Mouse (Mus musculus) spleen, adult 2 months (tissue): Measurements from ENCODE around the gene Plin3. TPM values are rescaled to one million over a fixed set of nuclear protein-coding genes. Genes with fewer than 3 reads are reported as not detected.

Experiments used
- DNase-seq, 2 experiments: peaks; one replicate each; pipeline versions ENCODE4 v3.0.0 to v3.0.0-alpha.2; 2012 to 2021; ENCODE audit warnings: low spot score in 2 of 2, low read depth in 1 of 2
- H3K27ac ChIP-seq: fragments of 200-500 bp; 2 replicates; pipeline ENCODE4 v1.5.1; 2012; ENCODE audit warnings: low read length, inconsistent platforms; ENCODE audit not compliant: insufficient read depth
- H3K27me3 ChIP-seq: fragments of 200-500 bp; 2 replicates; pipeline ENCODE4 v1.6.1; 2012; ENCODE audit warnings: mild to moderate bottlenecking, moderate library complexity, low read length, inconsistent platforms; ENCODE audit not compliant: control insufficient read depth, insufficient read depth
- H3K36me3 ChIP-seq: fragments of 200-500 bp; 2 replicates; pipeline ENCODE4 v1.6.1; 2012; ENCODE audit warnings: mild to moderate bottlenecking, low read length, inconsistent platforms; ENCODE audit not compliant: control insufficient read depth, insufficient read depth
- H3K4me1 ChIP-seq: fragments of 200-500 bp; 2 replicates; pipeline ENCODE4 v1.6.1; 2011; ENCODE audit warnings: inconsistent platforms; ENCODE audit not compliant: control insufficient read depth, insufficient read depth, insufficient read length
- H3K4me3 ChIP-seq: fragments of 200-500 bp; 2 replicates; pipeline ENCODE4 v1.5.1; 2011; ENCODE audit warnings: mild to moderate bottlenecking, inconsistent platforms; ENCODE audit not compliant: insufficient read depth, insufficient read length; ENCODE audit errors: extremely low read depth
- CTCF ChIP-seq: fragments of 200-500 bp; IDR thresholded peaks from 2 replicates; pipeline ENCODE4 v1.5.1; 2011; ENCODE audit warnings: mild to moderate bottlenecking, inconsistent platforms; ENCODE audit not compliant: insufficient read depth, insufficient read length, insufficient replicate concordance; ENCODE audit errors: extremely low read depth
- POLR2A ChIP-seq: fragments of 200-500 bp; IDR thresholded peaks from 2 replicates; pipeline ENCODE4 v1.6.1; 2011; ENCODE audit warnings: low read depth, low read length, inconsistent platforms
- WGBS: fragments of 180-500 bp; shearing (Covaris S2); methylation state at CpG from one replicate; pipeline ENCODE4 v1.1.7; 2018; 5-methylcytosine and 5-hydroxymethylcytosine counted together
- polyA plus RNA-seq: library from polyadenylated mRNA; depleted of rRNA; stranded (reverse); fragments of >200 nt; gene quantifications from 2 replicates; pipeline ENCODE4 v1.2.3, GENCODE M21; 2012

Plin3 gene
- polyA plus RNA-seq, 1 experiment = 13.4 TPM

DNA sequence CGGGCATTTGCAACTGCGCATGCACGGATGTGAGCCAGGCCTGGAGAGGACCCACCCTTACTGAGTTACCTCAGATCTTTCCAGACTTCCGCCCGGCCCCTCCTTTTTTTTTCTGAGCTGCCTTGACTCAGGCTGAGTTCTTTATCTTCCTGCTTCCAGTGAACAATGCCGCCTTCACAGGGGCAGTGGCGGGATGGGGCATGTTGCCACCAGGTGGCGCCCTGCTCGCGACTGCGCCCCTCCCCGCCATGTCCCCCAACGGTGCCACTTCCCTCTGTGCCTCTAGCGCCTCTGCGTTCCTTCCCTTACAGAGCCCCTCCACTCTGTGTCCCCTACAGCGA lies 1.5 kb downstream of the Plin3 start:
- Histone ChIP-seq H3K27ac (peak overlapping the region; percentile 80), H3K27me3 (no peaks in the 10 kb centered on the region), H3K4me1 (peaks cover 24% of the 10 kb centered on the region; the same call in 1 of the 2 replicates), H3K4me3 (peak overlapping the region; percentile 57; the same call in 1 of the 2 replicates), H3K36me3 (peaks cover 2% of the 10 kb centered on the region)
- no peak; the same call in 1 of the 2 replicates for TF ChIP-seq POLR2A
- TF ChIP-seq CTCF = peak; percentile 92
- DNase-seq = peak; percentile 81 to 82
- WGBS = under 1% methylated on average over 16 of the region's 16 CpGs

DNA sequence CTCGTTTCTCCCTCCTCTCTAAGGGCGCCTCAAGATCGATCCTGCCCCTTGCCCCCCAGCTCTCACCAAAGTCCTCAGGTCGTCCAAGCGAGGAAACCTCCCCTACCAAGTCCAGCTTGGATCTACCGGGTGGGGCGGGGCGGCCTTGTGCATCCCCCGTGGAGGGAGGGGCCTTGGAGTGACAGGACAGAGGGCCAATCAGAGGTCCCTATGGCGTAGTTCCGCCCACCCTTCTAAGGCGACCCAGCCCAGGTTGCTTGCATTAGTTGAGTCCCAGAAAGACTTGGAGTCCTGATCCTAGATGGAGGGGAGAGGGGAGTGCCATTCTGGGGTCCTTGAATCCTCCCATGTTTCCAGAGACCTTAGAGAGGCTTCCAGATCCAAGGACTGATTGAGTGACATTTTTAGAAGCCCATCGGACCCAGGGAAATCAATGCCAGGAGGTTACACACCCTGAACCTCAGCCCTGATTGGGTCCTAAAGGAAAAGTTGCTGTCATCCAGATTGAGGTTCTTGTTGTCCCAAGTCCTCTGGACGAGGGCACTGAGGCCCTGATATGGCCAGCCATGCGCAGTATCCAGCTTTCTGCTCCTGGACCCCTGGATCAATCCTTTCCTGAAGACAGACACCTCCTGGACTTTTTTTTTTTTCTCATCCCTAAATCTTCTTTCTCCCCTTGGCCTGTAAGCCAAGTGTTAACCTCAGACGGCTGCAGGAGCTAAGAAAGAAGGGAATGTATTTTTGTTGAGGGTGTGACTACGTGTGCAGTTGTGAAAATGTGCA lies 2.1 kb downstream of the Plin3 start:
- TF ChIP-seq CTCF (no peak), POLR2A (peak; percentile 26; the same call in 1 of the 2 replicates)
- 7% methylated on average over 17 of the region's 17 CpGs for WGBS
- DNase-seq = peak; percentile 72 to 91
- peak overlapping the region; percentile 57 for H3K4me3 ChIP-seq
- no peaks in the 10 kb centered on the region for H3K27me3 ChIP-seq
- H3K4me1 ChIP-seq = peaks cover 24% of the 10 kb centered on the region; the same call in 1 of the 2 replicates
- H3K36me3 ChIP-seq = peaks cover 6% of the 10 kb centered on the region
- H3K27ac ChIP-seq = peak overlapping the region; percentile 74

DNA sequence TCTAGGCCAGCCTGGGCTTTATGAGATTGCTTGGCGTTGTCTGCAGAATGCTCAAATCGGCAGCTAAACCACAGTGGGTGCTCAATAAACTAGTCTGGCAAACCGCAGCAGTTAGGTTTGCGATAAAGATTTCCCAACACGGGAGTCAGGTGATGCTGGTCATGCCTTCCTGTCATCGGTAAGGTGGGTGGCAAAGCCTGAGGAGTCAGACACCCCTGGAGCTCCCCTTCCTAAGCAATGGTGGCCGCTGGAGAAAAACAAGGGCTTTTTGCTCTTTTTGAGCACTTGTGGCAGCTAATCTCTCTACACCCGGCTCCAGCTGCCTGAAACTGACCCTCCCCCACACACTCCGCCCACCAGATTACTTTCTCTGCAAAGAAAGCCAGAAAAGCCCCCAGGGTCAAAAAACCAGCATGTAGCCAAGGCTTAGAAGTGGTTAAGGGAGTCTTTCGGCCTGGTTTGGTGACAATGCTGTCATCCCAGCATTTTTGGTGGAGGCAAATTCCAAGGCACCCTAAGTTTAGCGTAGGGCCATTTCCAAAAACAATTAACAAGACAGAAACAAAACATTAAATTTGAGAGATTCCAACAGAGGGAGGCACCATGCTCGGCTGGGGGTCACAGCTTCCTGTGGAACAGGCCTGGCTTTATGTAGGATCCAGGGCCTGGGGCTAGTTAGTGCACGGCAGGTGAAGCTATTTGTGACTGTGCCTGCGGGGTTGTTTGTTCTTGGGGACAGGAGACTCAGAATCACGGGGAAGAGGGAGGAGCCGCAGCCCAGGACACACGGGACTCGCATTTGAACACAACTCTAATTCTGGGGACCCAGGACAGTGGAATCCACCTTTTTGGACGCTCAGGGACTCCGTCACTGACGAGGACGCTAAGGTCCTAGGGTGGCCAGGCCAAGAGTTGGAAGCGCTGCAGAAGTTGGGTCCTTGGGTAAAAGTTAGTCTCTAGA lies 3.0 kb downstream of the Plin3 start:
- TF ChIP-seq CTCF = no peak
- no peak for TF ChIP-seq POLR2A

DNA sequence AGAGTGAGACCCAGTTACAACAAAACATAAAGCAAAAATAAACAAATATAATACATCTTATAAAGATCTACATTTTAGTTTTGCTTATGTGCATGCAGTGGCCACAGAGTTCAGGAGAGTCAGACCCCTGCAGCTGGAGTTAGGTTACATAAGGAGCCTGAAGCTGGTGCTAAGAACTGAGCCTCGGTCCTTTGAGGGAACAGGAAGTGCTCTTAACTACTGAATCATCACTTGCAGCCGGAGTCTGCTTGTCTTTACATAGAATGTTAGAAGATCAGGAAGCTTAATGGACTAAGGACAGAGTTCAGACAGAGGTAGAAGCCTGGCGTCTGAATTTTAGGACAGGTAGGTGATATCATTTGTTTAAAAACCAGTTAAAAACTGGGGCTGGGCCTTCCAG lies 3.8 kb downstream of the Plin3 start:
- Histone ChIP-seq H3K27ac (peak overlapping the region; percentile 74; the same call in 1 of the 2 replicates), H3K4me3 (no peak overlapping the region), H3K27me3 (no peaks in the 10 kb centered on the region), H3K4me1 (peaks cover 24% of the 10 kb centered on the region; the same call in 1 of the 2 replicates), H3K36me3 (peaks cover 8% of the 10 kb centered on the region)
- 35% methylated on average over 3 of the region's 3 CpGs for WGBS
- TF ChIP-seq CTCF (no peak), POLR2A (no peak)
- DNase-seq = no peak

More for the DNA sequence above, 3.0 kb downstream of the Plin3 start:
- WGBS = 17% methylated on average over 23 of the region's 23 CpGs
- peaks cover 6% of the 10 kb centered on the region for H3K36me3 ChIP-seq
- peak overlapping the region; percentile 74 for H3K27ac ChIP-seq
- H3K4me3 ChIP-seq = peak overlapping the region; percentile 57
- peaks cover 24% of the 10 kb centered on the region; the same call in 1 of the 2 replicates for H3K4me1 ChIP-seq
- no peaks in the 10 kb centered on the region for H3K27me3 ChIP-seq
- DNase-seq = no peak

DNA sequence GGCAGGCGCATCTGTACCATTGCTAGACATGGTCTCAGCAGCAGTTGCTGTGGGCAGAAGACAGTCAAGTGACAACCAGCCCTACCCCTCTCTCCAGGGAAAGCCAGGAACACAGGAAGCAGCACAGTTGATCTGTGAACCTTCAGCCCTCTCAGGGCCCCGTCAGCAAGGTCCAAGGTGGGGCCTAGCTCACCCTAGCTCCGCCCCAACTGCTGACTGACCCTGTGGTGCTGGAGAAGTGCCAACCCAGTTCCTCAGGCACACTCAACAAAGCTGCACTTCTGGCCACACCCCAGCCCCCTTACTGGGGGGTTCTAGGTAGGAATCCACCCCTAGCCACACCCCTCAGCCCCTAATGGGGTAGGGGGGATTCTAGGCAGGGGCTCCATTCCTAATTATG lies 4.8 kb downstream of the Plin3 start:
- H3K27ac ChIP-seq = no peak overlapping the region
- peaks cover 8% of the 10 kb centered on the region for H3K36me3 ChIP-seq
- H3K4me1 ChIP-seq = peaks cover 17% of the 10 kb centered on the region; the same call in 1 of the 2 replicates
- H3K27me3 ChIP-seq = no peaks in the 10 kb centered on the region
- TF ChIP-seq CTCF = no peak
- H3K4me3 ChIP-seq = no peak overlapping the region
- WGBS = 86% methylated on average over 3 of the region's 3 CpGs
- DNase-seq = no peak

DNA sequence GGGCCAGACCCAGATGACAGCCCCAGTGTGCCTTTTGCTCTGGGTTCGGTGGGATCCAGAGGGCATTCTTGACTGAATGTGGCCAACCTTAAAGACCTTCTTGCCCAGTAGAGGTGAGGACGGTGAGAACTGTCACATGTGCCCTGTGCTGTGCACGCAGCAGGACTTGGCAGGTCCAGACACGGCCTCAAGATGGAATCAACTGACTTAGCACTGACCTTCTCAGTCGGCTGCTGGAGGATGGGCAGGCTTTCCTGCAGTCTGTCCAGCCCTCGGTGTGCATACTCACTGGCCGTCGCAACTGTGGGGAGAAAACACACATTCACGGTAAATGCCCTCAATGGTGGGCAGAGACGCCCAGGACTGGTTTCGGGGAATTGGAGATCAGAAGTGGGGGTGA lies 6.7 kb downstream of the Plin3 start:
- DNase-seq = no peak
- no peaks in the 10 kb centered on the region for H3K27me3 ChIP-seq
- 96% methylated on average over 11 of the region's 11 CpGs for WGBS
- TF ChIP-seq CTCF (no peak), POLR2A (no peak)
- peaks cover 8% of the 10 kb centered on the region for H3K36me3 ChIP-seq
- H3K4me1 ChIP-seq = peaks cover 6% of the 10 kb centered on the region; the same call in 1 of the 2 replicates
- H3K27ac ChIP-seq = no peak overlapping the region
- H3K4me3 ChIP-seq = no peak overlapping the region
